Mouse (Mus musculus): Measurements from ENCODE around the gene Cdc123.
A peak's percentile ranks its signal among the peaks of the same experiment; 100 is the strongest.

The Cdc123 gene

DNA sequence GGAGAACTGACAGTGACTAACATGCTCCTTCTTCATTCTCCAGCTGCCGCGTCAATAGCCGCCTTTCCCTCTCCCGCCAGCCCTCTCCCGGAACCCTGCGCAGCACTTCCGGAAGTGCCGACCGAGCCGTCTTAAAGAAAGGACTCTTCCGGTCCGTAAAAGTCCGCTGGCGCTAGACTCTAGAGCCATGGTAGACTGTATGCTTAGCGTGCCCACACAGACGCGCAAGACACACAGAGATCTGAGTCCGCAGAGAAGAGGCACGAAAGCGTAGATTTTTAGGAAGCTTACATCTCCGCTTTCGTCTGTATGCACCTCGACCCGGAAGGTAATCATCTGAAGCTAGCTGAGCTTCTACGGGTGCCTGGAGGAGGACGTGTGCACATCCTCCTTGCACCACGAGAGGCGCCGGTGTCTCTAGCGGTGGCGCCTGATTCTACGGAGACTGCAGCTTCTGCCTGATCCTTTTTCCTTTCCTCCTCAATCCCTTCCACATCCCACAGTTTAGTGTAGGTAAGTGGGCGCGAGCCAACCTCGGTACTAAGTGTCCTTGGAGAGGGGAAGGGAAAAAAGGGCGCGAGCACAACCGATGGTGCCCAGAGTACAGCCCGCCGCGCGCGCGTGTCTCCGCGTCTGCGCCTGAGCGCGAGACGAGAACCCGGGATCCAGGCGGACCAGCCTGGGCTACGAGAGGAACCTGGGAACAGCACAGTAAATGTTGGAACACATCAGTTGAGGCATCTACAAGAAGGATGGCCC, at the start of gene Cdc123, which contains the start of gene Nudt5:
Cdc123 (minus strand) TSS at position 292 of the 759 bp plus-strand sequence.
Nudt5 (plus strand) TSS at position 147 of the 759 bp plus-strand sequence.
- DNase-seq (ENCODE audit: low read depth, low spot score), result peak; percentile 93
- H3K27me3 ChIP-seq (ENCODE audit: control insufficient read depth, insufficient read depth, low read length, poor library complexity, severe bottlenecking), result no peaks in the 10 kb centered on the region
- H3K36me3 ChIP-seq (ENCODE audit: control insufficient read depth, insufficient read depth, low read length, poor library complexity, severe bottlenecking), result peaks cover 3% of the 10 kb centered on the region

- H3K27me3 ChIP-seq (ENCODE audit: control insufficient read depth, insufficient read depth, low read length, poor library complexity, severe bottlenecking), result no peaks in the 10 kb centered on the region
- H3K36me3 ChIP-seq (ENCODE audit: control insufficient read depth, insufficient read depth, low read length, poor library complexity, severe bottlenecking), result 0 out of 2 replicates have a peak, but pooled peaks cover 2% of the 10 kb centered on the region
- no peak for DNase-seq (ENCODE audit: low read depth, low spot score)
Observed at GRCm38 (mm10) chr2:5894296-5894695, 49.3 kb upstream of the Cdc123 start.

DNA sequence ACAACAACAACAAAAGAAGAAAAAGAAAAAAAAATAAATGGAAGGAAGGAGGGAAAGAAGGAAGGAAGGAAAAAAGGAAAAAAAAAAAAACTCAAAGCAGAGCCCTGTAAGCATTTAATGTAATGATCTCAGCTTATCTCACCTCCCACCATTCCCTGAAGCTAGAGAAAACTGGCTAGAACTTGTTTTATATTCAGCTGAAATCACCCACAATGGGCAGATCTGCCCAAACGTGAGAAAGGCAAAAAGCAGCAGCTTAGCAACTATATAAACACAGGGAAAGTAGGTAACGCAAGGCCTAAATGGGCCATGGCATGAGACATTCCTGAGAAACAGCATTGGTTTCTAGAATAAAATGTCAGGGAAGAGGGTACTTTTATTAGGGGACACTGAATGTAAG, 44.4 kb upstream of the Cdc123 start:
- peaks cover 9% of the 10 kb centered on the region; the same call in 1 of the 2 replicates for H3K36me3 ChIP-seq (ENCODE audit: control insufficient read depth, insufficient read depth, low read length, poor library complexity, severe bottlenecking)
- no peak for DNase-seq (ENCODE audit: low read depth, low spot score)

DNA sequence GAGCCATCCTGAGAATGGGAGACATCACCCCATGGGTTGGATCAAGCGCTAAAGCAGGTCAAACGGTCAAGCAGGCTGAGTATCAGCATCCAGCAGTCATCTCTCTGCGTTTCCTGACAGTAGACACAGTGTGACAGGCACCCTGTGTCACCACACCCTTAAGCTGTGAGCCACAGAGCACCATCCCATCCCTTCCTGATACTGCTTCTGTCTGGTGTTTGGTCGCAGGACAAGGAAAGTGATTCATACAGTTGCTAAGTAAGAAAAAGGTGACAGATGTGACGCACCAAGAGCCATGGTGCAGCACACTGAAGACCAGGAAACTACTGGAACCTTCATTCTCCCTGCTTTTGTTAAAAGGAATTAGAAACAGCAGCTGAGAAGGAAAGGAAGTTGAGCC, 43.9 kb upstream of the Cdc123 start:
- DNase-seq (ENCODE audit: low read depth, low spot score), result no peak
- Histone ChIP-seq H3K27me3 (ENCODE audit: control insufficient read depth, insufficient read depth, low read length, poor library complexity, severe bottlenecking) (no peaks in the 10 kb centered on the region), H3K36me3 (ENCODE audit: control insufficient read depth, insufficient read depth, low read length, poor library complexity, severe bottlenecking) (peaks cover 9% of the 10 kb centered on the region; the same call in 1 of the 2 replicates)

More for the DNA sequence above, 44.4 kb upstream of the Cdc123 start:
- no peaks in the 10 kb centered on the region for H3K27me3 ChIP-seq (ENCODE audit: control insufficient read depth, insufficient read depth, low read length, poor library complexity, severe bottlenecking)

- no peaks in the 10 kb centered on the region for H3K27me3 ChIP-seq (ENCODE audit: control insufficient read depth, insufficient read depth, low read length, poor library complexity, severe bottlenecking)
- no peak for DNase-seq (ENCODE audit: low read depth, low spot score)
- 0 out of 2 replicates have a peak, but pooled peaks cover 6% of the 10 kb centered on the region for H3K36me3 ChIP-seq (ENCODE audit: control insufficient read depth, insufficient read depth, low read length, poor library complexity, severe bottlenecking)
Observed at GRCm38 (mm10) chr2:5877446-5877845, 32.5 kb upstream of the Cdc123 start.

GRCm38 (mm10) chr2:5869746-5870145, 24.8 kb upstream of the Cdc123 start:
- Histone ChIP-seq H3K36me3 (ENCODE audit: control insufficient read depth, insufficient read depth, low read length, poor library complexity, severe bottlenecking) (0 out of 2 replicates have a peak, but pooled peaks cover 7% of the 10 kb centered on the region), H3K27me3 (ENCODE audit: control insufficient read depth, insufficient read depth, low read length, poor library complexity, severe bottlenecking) (no peaks in the 10 kb centered on the region)
- DNase-seq (ENCODE audit: low read depth, low spot score), result no peak

GRCm38 (mm10) chr2:5867681-5868080, 22.7 kb upstream of the Cdc123 start:
- Histone ChIP-seq H3K36me3 (ENCODE audit: control insufficient read depth, insufficient read depth, low read length, poor library complexity, severe bottlenecking) (0 out of 2 replicates have a peak, but pooled peaks cover 6% of the 10 kb centered on the region), H3K27me3 (ENCODE audit: control insufficient read depth, insufficient read depth, low read length, poor library complexity, severe bottlenecking) (no peaks in the 10 kb centered on the region)
- no peak for DNase-seq (ENCODE audit: low read depth, low spot score)

DNA sequence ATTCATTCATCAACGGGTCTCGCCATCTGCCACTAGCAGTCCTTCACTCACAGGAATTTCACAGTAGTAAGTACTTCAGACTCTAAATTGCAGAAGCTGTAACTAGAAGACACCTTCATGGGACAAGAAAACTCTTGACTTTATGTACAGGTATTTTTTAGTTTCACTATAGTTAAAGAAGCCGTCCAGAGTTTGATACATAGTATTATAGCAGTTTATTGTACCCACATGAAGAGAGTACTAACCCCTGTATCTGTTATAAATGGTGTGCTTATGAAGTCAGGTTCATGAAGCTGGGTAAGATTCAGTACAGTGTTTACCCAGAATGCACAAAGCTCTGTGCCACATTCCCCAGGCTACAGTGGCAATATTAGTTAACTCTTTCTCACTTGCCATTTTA, 17.9 kb upstream of the Cdc123 start, which contains the start of gene Gm13199:
Gm13199 (minus strand) TSS at position 101 of the 400 bp plus-strand sequence.
- H3K27me3 ChIP-seq (ENCODE audit: control insufficient read depth, insufficient read depth, low read length, poor library complexity, severe bottlenecking), result no peaks in the 10 kb centered on the region
- DNase-seq (ENCODE audit: low read depth, low spot score), result no peak

DNA sequence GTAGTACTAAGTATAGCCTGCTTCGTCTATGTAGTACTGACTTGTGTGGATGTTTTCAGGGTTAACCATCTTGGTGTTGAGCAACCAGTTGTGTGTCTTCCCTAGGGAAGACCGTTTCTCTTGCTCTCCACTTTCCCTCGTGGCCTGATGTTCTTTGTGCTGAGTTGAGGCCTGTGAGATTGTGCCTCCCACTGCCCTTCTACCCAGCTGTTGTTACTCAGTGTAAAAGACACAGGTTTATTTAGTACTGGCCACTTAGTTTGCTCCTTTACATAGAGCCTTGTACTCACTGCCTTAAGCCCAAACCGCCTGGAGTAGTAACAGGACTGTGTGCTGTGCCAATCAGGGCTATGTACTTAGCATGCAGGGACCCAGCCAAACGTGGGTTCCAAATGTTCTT, 6.9 kb upstream of the Cdc123 start:
- Histone ChIP-seq H3K36me3 (ENCODE audit: control insufficient read depth, insufficient read depth, low read length, poor library complexity, severe bottlenecking) (0 out of 2 replicates have a peak, but pooled peaks cover 2% of the 10 kb centered on the region), H3K27me3 (ENCODE audit: control insufficient read depth, insufficient read depth, low read length, poor library complexity, severe bottlenecking) (no peaks in the 10 kb centered on the region)
- no peak for DNase-seq (ENCODE audit: low read depth, low spot score)

More for the DNA sequence above, 17.9 kb upstream of the Cdc123 start, which contains the start of gene Gm13199:
- H3K36me3 ChIP-seq (ENCODE audit: control insufficient read depth, insufficient read depth, low read length, poor library complexity, severe bottlenecking), result peaks cover 9% of the 10 kb centered on the region; the same call in 1 of the 2 replicates

DNA sequence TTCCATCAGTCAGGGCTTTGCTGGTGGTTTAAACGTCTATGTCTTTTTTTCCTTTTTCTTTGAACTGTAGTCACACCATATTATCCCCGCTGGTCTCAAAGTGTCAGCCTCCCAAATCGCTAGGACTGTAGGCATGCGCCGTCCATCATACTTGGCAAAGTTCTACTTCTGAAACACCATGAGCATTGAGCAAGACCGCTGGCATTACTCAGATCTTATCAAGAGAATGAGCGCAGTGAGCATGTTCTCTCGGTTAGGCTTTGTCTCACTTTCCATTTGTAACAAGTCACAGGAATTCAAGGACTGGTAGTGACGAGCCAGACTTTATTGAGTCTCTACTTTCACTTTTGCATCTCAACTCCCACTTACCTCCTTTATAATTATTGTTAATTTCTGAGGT, 6.2 kb upstream of the Cdc123 start:
- H3K36me3 ChIP-seq (ENCODE audit: control insufficient read depth, insufficient read depth, low read length, poor library complexity, severe bottlenecking), result no peaks in the 10 kb centered on the region
- DNase-seq (ENCODE audit: low read depth, low spot score), result no peak
- no peaks in the 10 kb centered on the region for H3K27me3 ChIP-seq (ENCODE audit: control insufficient read depth, insufficient read depth, low read length, poor library complexity, severe bottlenecking)

DNA sequence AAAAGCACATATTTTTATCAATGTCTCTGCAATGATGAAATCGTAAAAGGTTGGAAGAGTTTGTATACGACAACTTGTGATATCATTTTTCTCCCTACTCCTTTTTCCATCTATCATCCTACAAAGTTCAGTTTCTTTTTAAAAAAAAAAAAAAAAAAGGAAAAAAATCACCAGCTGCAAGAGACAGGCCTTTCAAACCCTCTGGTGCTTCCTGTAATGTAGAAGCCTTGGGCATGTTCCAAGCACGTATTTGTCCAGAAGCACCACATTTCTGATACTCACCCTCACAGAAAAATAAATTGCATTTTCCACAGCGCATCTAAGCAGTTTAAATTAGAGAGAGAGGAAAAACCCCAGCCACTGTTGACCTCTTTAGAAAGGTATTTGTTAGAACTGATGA, 862 bp upstream of the Cdc123 start:
- H3K27me3 ChIP-seq (ENCODE audit: control insufficient read depth, insufficient read depth, low read length, poor library complexity, severe bottlenecking), result no peaks in the 10 kb centered on the region
- H3K36me3 ChIP-seq (ENCODE audit: control insufficient read depth, insufficient read depth, low read length, poor library complexity, severe bottlenecking), result no peaks in the 10 kb centered on the region; the same call in 1 of the 2 replicates
- DNase-seq (ENCODE audit: low read depth, low spot score), result no peak

- DNase-seq (ENCODE audit: low read depth, low spot score), result no peak
- peaks cover 3% of the 10 kb centered on the region for H3K36me3 ChIP-seq (ENCODE audit: control insufficient read depth, insufficient read depth, low read length, poor library complexity, severe bottlenecking)
- H3K27me3 ChIP-seq (ENCODE audit: control insufficient read depth, insufficient read depth, low read length, poor library complexity, severe bottlenecking), result no peaks in the 10 kb centered on the region
Observed at GRCm38 (mm10) chr2:5844181-5844872, 637 bp downstream of the Cdc123 start.

- no peak for DNase-seq (ENCODE audit: low read depth, low spot score)
- peaks cover 4% of the 10 kb centered on the region for H3K36me3 ChIP-seq (ENCODE audit: control insufficient read depth, insufficient read depth, low read length, poor library complexity, severe bottlenecking)
- no peaks in the 10 kb centered on the region for H3K27me3 ChIP-seq (ENCODE audit: control insufficient read depth, insufficient read depth, low read length, poor library complexity, severe bottlenecking)
Observed at GRCm38 (mm10) chr2:5840815-5841214, 4.1 kb downstream of the Cdc123 start.

- H3K36me3 ChIP-seq (ENCODE audit: control insufficient read depth, insufficient read depth, low read length, poor library complexity, severe bottlenecking), result peaks cover 6% of the 10 kb centered on the region
- no peak for DNase-seq (ENCODE audit: low read depth, low spot score)
Observed at GRCm38 (mm10) chr2:5825265-5825913, 19.6 kb downstream of the Cdc123 start.

More at GRCm38 (mm10) chr2:5825265-5825913, 19.6 kb downstream of the Cdc123 start:
- no peaks in the 10 kb centered on the region for H3K27me3 ChIP-seq (ENCODE audit: control insufficient read depth, insufficient read depth, low read length, poor library complexity, severe bottlenecking)

Data from splenic B cell, adult 2 months (primary cell).